Mouse (Mus musculus) C2C12 (cell line): ENCODE data around the gene Slit3. TPM values are rescaled to one million over a fixed set of nuclear protein-coding genes. Genes with fewer than 3 reads are reported as not detected.

Experiments used
- H3K27me3 ChIP-seq: one replicate; pipeline ENCODE4 v1.6.1; 2011; ENCODE audit not compliant: control insufficient read depth, insufficient read depth, insufficient read length
- H3K36me3 ChIP-seq: one replicate; pipeline ENCODE4 v1.6.1; 2011; ENCODE audit not compliant: control insufficient read depth, insufficient read depth
- H3K4me3 ChIP-seq: one replicate; pipeline ENCODE4 v1.5.1; 2011; ENCODE audit warnings: mild to moderate bottlenecking, control low read depth; ENCODE audit not compliant: poor library complexity, insufficient read depth, severe bottlenecking
- H3K79me2 ChIP-seq: one replicate; pipeline ENCODE4 v1.6.1; 2011; ENCODE audit not compliant: control insufficient read depth, insufficient read depth
- H3K79me3 ChIP-seq: one replicate; pipeline ENCODE4 v1.6.1; 2011; ENCODE audit warnings: low read depth, control low read depth
- H3ac ChIP-seq: one replicate; pipeline ENCODE3; 2011; ENCODE audit warnings: low read depth; ENCODE audit not compliant: control insufficient read depth, insufficient read length
- CEBPB ChIP-seq: IDR thresholded peaks from one replicate; pipeline ENCODE4 v1.6.1; 2011; ENCODE audit warnings: low read depth, mild to moderate bottlenecking, control low read depth, moderate library complexity
- CTCF ChIP-seq: IDR thresholded peaks from one replicate; pipeline ENCODE4 v1.5.1; 2011; ENCODE audit not compliant: control insufficient read depth, insufficient read depth, insufficient read length
- FOSL1 ChIP-seq: IDR thresholded peaks from one replicate; pipeline ENCODE4 v1.8.0; 2011; ENCODE audit warnings: mild to moderate bottlenecking, low read length; ENCODE audit not compliant: poor library complexity, insufficient read depth, severe bottlenecking
- MAX ChIP-seq: IDR thresholded peaks from one replicate; pipeline ENCODE4 v1.6.1; 2011; ENCODE audit warnings: mild to moderate bottlenecking, control low read depth
- MYOD1 ChIP-seq: IDR thresholded peaks from one replicate; pipeline ENCODE4 v1.6.1; 2011; ENCODE audit warnings: low read depth; ENCODE audit not compliant: control insufficient read depth, insufficient read length
- MYOG ChIP-seq: IDR thresholded peaks from one replicate; pipeline ENCODE4 v1.6.1; 2011; ENCODE audit not compliant: control insufficient read depth, insufficient read length; ENCODE audit errors: extremely low read depth
- USF1 ChIP-seq: IDR thresholded peaks from one replicate; pipeline ENCODE4 v1.6.1; 2011; ENCODE audit warnings: low read depth, mild to moderate bottlenecking, control low read depth, moderate library complexity
- polyA plus RNA-seq: library from polyadenylated mRNA; unstranded; fragments of >200 nt; fragmentation: generic; extraction: Trizol; gene quantifications from one replicate; pipeline ENCODE4 v1.2.1, GENCODE M21; 2012; ENCODE audit warnings: missing spikeins

Slit3 gene
- polyA plus RNA-seq, 1 experiment = not detected

GRCm38 (mm10) chr11:35451636-35452035, 330.6 kb downstream of the Slit3 start:
- no peak overlapping the region for H3K4me3 ChIP-seq
- TF ChIP-seq FOSL1 (no peak), MYOD1 (no peak), CEBPB (no peak), CTCF (peak; percentile 67), USF1 (no peak), MAX (no peak), MYOG (no peak)
- no peaks in the 10 kb centered on the region for H3K79me2 ChIP-seq
- H3K79me3 ChIP-seq = no peaks in the 10 kb centered on the region
- H3K36me3 ChIP-seq = no peaks in the 10 kb centered on the region
- no peak overlapping the region for H3ac ChIP-seq
- H3K27me3 ChIP-seq = no peaks in the 10 kb centered on the region

DNA sequence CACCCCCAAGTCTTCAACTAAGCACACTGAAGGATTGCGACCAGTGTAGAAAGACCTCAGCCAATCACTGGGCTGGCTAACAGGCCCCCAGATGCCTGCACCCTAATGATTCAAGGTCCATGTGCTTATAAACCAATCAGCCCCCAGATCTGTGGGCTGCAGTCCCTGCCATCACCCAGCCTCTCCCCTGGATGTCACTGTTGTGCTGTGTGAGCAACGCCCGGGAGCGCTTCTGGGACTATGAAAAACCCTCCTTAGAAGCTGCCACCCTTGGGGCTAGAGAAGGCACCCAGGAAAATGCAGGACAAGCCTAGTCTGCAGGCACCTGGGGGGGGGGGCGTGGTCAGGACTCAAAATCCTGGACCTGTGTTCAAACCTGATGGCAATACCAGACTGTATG, 331.4 kb downstream of the Slit3 start:
- H3K79me3 ChIP-seq = no peaks in the 10 kb centered on the region
- no peak overlapping the region for H3K4me3 ChIP-seq
- no peak for TF ChIP-seq MAX
- no peak for TF ChIP-seq CEBPB
- TF ChIP-seq CTCF = no peak
- no peak for TF ChIP-seq USF1
- TF ChIP-seq MYOG = no peak
- no peak for TF ChIP-seq FOSL1
- TF ChIP-seq MYOD1 = no peak
- H3ac ChIP-seq = no peak overlapping the region
- H3K27me3 ChIP-seq = no peaks in the 10 kb centered on the region
- H3K79me2 ChIP-seq = no peaks in the 10 kb centered on the region
- H3K36me3 ChIP-seq = no peaks in the 10 kb centered on the region

GRCm38 (mm10) chr11:35454191-35454725, 333.2 kb downstream of the Slit3 start:
- Histone ChIP-seq H3K36me3 (no peaks in the 10 kb centered on the region), H3K79me2 (no peaks in the 10 kb centered on the region), H3K4me3 (no peak overlapping the region), H3ac (no peak overlapping the region), H3K79me3 (no peaks in the 10 kb centered on the region), H3K27me3 (no peaks in the 10 kb centered on the region)
- no peak for TF ChIP-seq FOSL1
- no peak for TF ChIP-seq MAX
- no peak for TF ChIP-seq CTCF
- no peak for TF ChIP-seq MYOD1
- TF ChIP-seq CEBPB = no peak
- no peak for TF ChIP-seq USF1
- TF ChIP-seq MYOG = no peak

DNA sequence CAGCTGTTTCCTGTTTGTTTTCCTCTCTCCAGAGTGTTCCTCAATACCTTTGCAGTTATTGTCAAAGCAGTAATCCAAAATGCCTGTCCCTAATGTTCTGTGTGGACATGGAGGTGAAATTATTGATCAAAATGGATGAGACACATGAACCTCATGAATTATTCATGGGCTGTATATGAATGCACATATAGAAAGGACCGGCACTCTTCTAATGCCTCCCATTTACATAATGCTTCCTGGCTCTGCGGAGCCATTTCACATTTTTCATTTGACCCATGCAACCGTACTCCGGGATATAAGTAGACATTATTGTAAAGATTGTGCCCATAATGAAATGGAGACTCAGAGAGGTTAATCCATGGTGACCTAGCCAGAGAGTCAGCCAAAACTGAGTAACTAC, 333.8 kb downstream of the Slit3 start:
- no peaks in the 10 kb centered on the region for H3K27me3 ChIP-seq
- no peak for TF ChIP-seq MAX

DNA sequence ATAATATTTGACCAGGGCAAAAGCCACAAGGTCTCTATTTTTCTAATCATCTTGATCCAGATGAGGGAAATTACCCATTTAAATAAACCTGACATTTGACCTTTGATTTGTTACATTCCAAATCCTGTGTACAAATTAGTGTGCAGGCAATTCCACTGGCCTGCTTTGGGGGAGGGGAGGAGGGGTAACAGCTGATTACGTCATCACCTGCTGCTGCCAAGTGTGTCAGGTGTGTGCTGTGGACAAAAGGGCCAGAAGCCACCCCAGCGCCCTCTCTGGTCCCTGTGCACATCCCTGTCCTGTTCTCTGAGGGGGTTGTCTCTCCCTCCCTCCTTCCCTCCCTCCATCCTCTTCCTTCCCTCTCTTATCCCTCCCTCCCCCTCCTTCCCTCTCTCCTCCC, 337.0 kb downstream of the Slit3 start:
- H3K36me3 ChIP-seq = no peaks in the 10 kb centered on the region
- H3K4me3 ChIP-seq = no peak overlapping the region
- H3K79me3 ChIP-seq = no peaks in the 10 kb centered on the region
- no peaks in the 10 kb centered on the region for H3K27me3 ChIP-seq
- H3K79me2 ChIP-seq = no peaks in the 10 kb centered on the region
- H3ac ChIP-seq = no peak overlapping the region
- no peak for TF ChIP-seq FOSL1
- TF ChIP-seq MYOG = no peak
- TF ChIP-seq CEBPB = no peak
- TF ChIP-seq MAX = no peak
- no peak for TF ChIP-seq MYOD1

More for the DNA sequence above, 333.8 kb downstream of the Slit3 start:
- Histone ChIP-seq H3K4me3 (no peak overlapping the region), H3K79me3 (no peaks in the 10 kb centered on the region), H3K79me2 (no peaks in the 10 kb centered on the region), H3ac (no peak overlapping the region), H3K36me3 (no peaks in the 10 kb centered on the region)

DNA sequence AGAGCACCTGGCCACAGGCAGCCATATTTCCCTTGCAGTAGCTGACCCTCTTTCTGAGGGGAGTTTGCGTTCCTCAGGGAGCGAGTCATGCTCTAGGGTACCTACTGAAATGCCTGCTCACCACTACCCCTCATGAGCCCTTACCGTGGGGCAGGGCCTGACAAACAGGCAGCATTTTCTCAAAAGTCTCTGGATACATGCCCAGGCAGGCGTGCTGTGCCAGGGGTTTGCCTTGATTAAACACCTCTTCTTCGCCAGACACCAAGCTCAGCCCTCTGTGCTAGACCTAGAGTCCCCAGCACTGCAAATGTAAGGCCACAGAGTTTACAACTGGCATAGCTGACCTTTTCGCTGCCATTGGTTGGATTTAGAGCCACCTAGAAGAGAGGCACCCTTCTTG, 345.7 kb downstream of the Slit3 start:
- TF ChIP-seq CEBPB (no peak), FOSL1 (no peak), MYOD1 (no peak), USF1 (no peak), MAX (no peak), CTCF (no peak)
- Histone ChIP-seq H3K27me3 (no peaks in the 10 kb centered on the region), H3K79me2 (no peaks in the 10 kb centered on the region), H3ac (no peak overlapping the region), H3K36me3 (no peaks in the 10 kb centered on the region), H3K79me3 (no peaks in the 10 kb centered on the region), H3K4me3 (no peak overlapping the region)
